Mouse (Mus musculus) myocyte (in vitro differentiated cells): ENCODE measurements around the gene Tcerg1l.

Experiments
- MAX ChIP-seq: IDR thresholded peaks from one replicate; pipeline ENCODE4 v1.6.1; 2011; ENCODE audit warnings: low read depth, mild to moderate bottlenecking, control low read depth
- POLR2A ChIP-seq: IDR thresholded peaks from one replicate; pipeline ENCODE4 v1.6.1; 2011; ENCODE audit warnings: low read depth, mild to moderate bottlenecking, control low read depth, moderate library complexity; ENCODE audit not compliant: insufficient read length

DNA sequence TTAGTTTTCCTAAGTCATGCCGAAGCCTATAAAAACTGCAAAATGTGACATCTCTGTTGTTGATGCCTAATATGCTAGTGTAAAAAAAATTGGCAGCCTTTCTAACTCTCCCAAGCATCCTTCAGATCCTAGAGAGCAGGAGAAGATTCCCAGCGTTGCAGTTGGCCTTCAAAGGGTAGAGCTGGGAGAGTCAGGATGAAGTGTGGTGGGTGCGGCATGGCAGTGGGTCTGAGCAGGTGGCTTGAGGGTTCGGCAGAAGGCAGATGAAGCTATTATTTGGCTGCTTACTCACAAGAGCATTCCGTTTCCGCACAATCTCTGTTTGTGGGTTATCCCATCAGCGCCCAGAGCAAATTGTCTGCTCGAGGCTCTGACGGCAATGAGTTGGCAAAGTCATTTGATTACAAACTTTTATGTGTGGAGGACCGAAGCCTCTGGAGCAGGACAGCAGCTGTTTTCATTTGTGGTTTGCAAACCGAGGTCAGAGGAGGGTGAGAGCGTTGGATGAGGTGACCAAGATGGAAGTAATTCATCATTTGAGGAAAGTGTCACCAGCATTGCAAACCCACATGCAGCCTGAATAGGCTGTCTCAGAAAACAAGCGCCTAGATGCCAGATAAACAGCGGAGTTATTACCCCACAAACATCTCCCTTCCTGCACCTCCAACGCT lies 195.2 kb downstream of the Tcerg1l start:
- TF ChIP-seq POLR2A (no peak), MAX (no peak)
